Mouse (Mus musculus): ENCODE results near the gene Ano10. TPM values are rescaled to one million over a fixed set of nuclear protein-coding genes. Genes with fewer than 3 reads are reported as not detected.
"Not testable (repeated sequence)": the region's sequence is repeated elsewhere in the genome, so short reads cannot be mapped to it uniquely, and the experiment has no call there.

Gene Ano10
- total RNA-seq, 2 experiments from 2014 or later: 50.7 to 58.8 TPM

- DNase-seq: no peak
These were observed 95.6 kb downstream of the Ano10 start for GRCm38 (mm10) chr9:122198621-122199020.

GRCm38 (mm10) chr9:122197021-122197420 lies 97.2 kb downstream of the Ano10 start:
- DNase-seq: no peak

- peak; percentile 64 for DNase-seq
These were observed 99.1 kb downstream of the Ano10 start for GRCm38 (mm10) chr9:122195042-122195682.

GRCm38 (mm10) chr9:122193823-122194222 lies 100.4 kb downstream of the Ano10 start:
- DNase-seq: no peak

GRCm38 (mm10) chr9:122193361-122193760 lies 100.9 kb downstream of the Ano10 start:
- no peak for DNase-seq

GRCm38 (mm10) chr9:122188724-122189123 lies 105.5 kb downstream of the Ano10 start:
- DNase-seq: no peak

- no peak for DNase-seq
These were observed 106.7 kb downstream of the Ano10 start for GRCm38 (mm10) chr9:122187451-122187921.

GRCm38 (mm10) chr9:122186643-122187226 lies 107.5 kb downstream of the Ano10 start:
- DNase-seq: no peak

- no peak for DNase-seq
These were observed 108.3 kb downstream of the Ano10 start for GRCm38 (mm10) chr9:122185953-122186352.

GRCm38 (mm10) chr9:122185061-122185460 lies 109.2 kb downstream of the Ano10 start:
- DNase-seq: peak; percentile 91

- no peak for DNase-seq
These were observed 109.9 kb downstream of the Ano10 start for GRCm38 (mm10) chr9:122184329-122184728.

GRCm38 (mm10) chr9:122183074-122183473 lies 111.1 kb downstream of the Ano10 start:
- DNase-seq: no peak

GRCm38 (mm10) chr9:122180105-122180504 lies 114.1 kb downstream of the Ano10 start:
- DNase-seq: peak; percentile 53

- DNase-seq: no peak
These were observed 115.8 kb downstream of the Ano10 start for GRCm38 (mm10) chr9:122178427-122178826.

- peak; percentile 58 for DNase-seq
These were observed 116.7 kb downstream of the Ano10 start for GRCm38 (mm10) chr9:122177256-122178220.

- no peak for DNase-seq
These were observed 119.5 kb downstream of the Ano10 start for GRCm38 (mm10) chr9:122174723-122175122.

GRCm38 (mm10) chr9:122173405-122174233 lies 120.6 kb downstream of the Ano10 start:
- DNase-seq: peak; percentile 54

- peak; percentile 17 for DNase-seq
These were observed 121.5 kb downstream of the Ano10 start for GRCm38 (mm10) chr9:122172612-122173186.

- DNase-seq: peak; percentile 34
These were observed 124.3 kb downstream of the Ano10 start for GRCm38 (mm10) chr9:122169901-122170300.

- not testable (repeated sequence) for DNase-seq
These were observed 126.5 kb downstream of the Ano10 start for GRCm38 (mm10) chr9:122167719-122168118.

- DNase-seq: no peak
These were observed 129.7 kb downstream of the Ano10 start for GRCm38 (mm10) chr9:122164535-122164934.

Measured in adrenal gland, postnatal 10 days (tissue).